Comparison of ENCODE assay signal across 31 mouse cellular contexts in genomic region chr10:124297198-124297677, GRCm38 (mm10).
A peak's percentile ranks its signal among the peaks of the same experiment; 100 is the strongest.
DNase-seq lines count a peak whose midpoint lies in the region; ATAC-seq and TF ChIP-seq lines count a peak whose summit lies in the region.
"Had no signal": no experiment of that assay in that cellular context is flagged by ENCODE, and none has a peak within 500 bp of the region (broad histone marks: within the 10 kb centered on the region; RNA-seq: fewer than 3 reads in every experiment).

No protein-coding gene starts in this region.

- intact Hi-C loops in heart, postnatal 36 days (cut with DNase I), result no loop called here

- no peaks in the 10 kb centered on the region for H3K27me3 ChIP-seq in liver, adult 2 months (ENCODE audit: control insufficient read depth, insufficient read depth, low read length)
- H3K27me3 ChIP-seq in liver, postnatal 0 days (ENCODE audit: insufficient read depth, low read length), result no peaks in the 10 kb centered on the region
- no peaks in the 10 kb centered on the region for H3K27me3 ChIP-seq in forebrain, postnatal 0 days (ENCODE audit: insufficient read depth, low read length)
- H3K27me3 ChIP-seq: CH12.LX; embryonic facial prominence, embryonic 12.5 days; forebrain, embryonic 15.5 days; hindbrain, embryonic 12.5 days; limb, embryonic 15.5 days had no signal

- TF ChIP-seq EP300 in liver, postnatal 0 days (IDR thresholded peaks at IDR 0.05; ENCODE audit: low read depth), result no peak

- no peak overlapping the region for H3K9ac ChIP-seq in liver, adult 2 months (ENCODE audit: low read depth, low read length)
- no peak overlapping the region for H3K9ac ChIP-seq in liver, postnatal 0 days (replicated peaks)
- no peak overlapping the region for H3K9ac ChIP-seq in forebrain, postnatal 0 days
- H3K9ac ChIP-seq: embryonic facial prominence, embryonic 12.5 days; forebrain, embryonic 15.5 days; hindbrain, embryonic 12.5 days; limb, embryonic 15.5 days; liver, embryonic 14.5 days had no signal

- H3K79me2 ChIP-seq in liver, adult 2 months (ENCODE audit: control insufficient read depth, insufficient read depth, low read length), result no peaks in the 10 kb centered on the region

- H3K27ac ChIP-seq in liver, adult 2 months (replicated peaks; ENCODE audit: insufficient read depth, low read depth, low read length), result no peak overlapping the region
- no peak overlapping the region for H3K27ac ChIP-seq in liver, postnatal 0 days (ENCODE audit: low read depth)
- no peak overlapping the region for H3K27ac ChIP-seq in forebrain, postnatal 0 days (ENCODE audit: low read depth, low read length)
- H3K27ac ChIP-seq: embryonic facial prominence, embryonic 12.5 days; forebrain, embryonic 10.5 days; forebrain, embryonic 15.5 days; hindbrain, embryonic 12.5 days; limb, embryonic 10.5 days; limb, embryonic 15.5 days; liver, embryonic 14.5 days had no signal

- H3K4me2 ChIP-seq in liver, postnatal 0 days (ENCODE audit: low read depth, low read length), result no peak overlapping the region
- H3K4me2 ChIP-seq in forebrain, postnatal 0 days (ENCODE audit: low read depth), result no peak overlapping the region
- H3K4me2 ChIP-seq: embryonic facial prominence, embryonic 12.5 days; forebrain, embryonic 15.5 days; hindbrain, embryonic 12.5 days; limb, embryonic 15.5 days; midbrain, embryonic 11.5 days had no signal

- no peaks in the 10 kb centered on the region; the same call in 1 of the 2 replicates for H3K4me1 ChIP-seq in liver, adult 2 months (ENCODE audit: control insufficient read depth, insufficient read depth, low read length)
- H3K4me1 ChIP-seq in liver, postnatal 0 days (ENCODE audit: insufficient read depth), result no peaks in the 10 kb centered on the region
- no peaks in the 10 kb centered on the region for H3K4me1 ChIP-seq in forebrain, postnatal 0 days (ENCODE audit: insufficient read depth)
- H3K4me1 ChIP-seq: embryonic facial prominence, embryonic 12.5 days; forebrain, embryonic 10.5 days; forebrain, embryonic 15.5 days; hindbrain, embryonic 12.5 days; limb, embryonic 10.5 days; limb, embryonic 15.5 days had no signal

- no peak overlapping the region for H3K4me3 ChIP-seq in liver, adult 2 months (ENCODE audit: insufficient read depth, low read depth, low read length)
- no peak overlapping the region for H3K4me3 ChIP-seq in liver, postnatal 0 days (ENCODE audit: low read depth, low read length)
- H3K4me3 ChIP-seq in forebrain, postnatal 0 days (ENCODE audit: low read depth, low read length), result no peak overlapping the region
- H3K4me3 ChIP-seq: embryonic facial prominence, embryonic 12.5 days; forebrain, embryonic 10.5 days; forebrain, embryonic 15.5 days; hindbrain, embryonic 12.5 days; limb, embryonic 10.5 days; limb, embryonic 15.5 days had no signal

- DNase-seq in liver, adult 2 months (ENCODE audit: extremely low read depth, low read depth, low spot score), result peak; percentile 1
- DNase-seq in liver, postnatal 0 days, result no peak
- peak; percentile 50 for DNase-seq in Muller cell, postnatal 12 days (ENCODE audit: inconsistent ontology term)
- peak; percentile 16 for DNase-seq in fibroblast of lung, adult 2 months (ENCODE audit: low read depth)
- peak; percentile 5 to 7 for DNase-seq in heart, postnatal 36 days
- no peak for DNase-seq in forebrain, postnatal 0 days
- no peak for DNase-seq in c-Kit-positive CD71-positive TER-119-positive erythroid progenitor cells, embryonic 14.5 days (ENCODE audit: low spot score)
- DNase-seq: adrenal gland, postnatal 10 days; cerebellum, adult 11-12 months; cerebellum, adult 9-11 months; embryo, embryonic 11 days; gastrocnemius, postnatal 14 days; kidney, adult 9 months; kidney, postnatal 10 days; layer of hippocampus, postnatal 36 days; lung, postnatal 14 days; right cerebral cortex, adult 18-20 months; right cerebral cortex, postnatal 4 days; thymus, adult 2 months; thymus, postnatal 4 days had no signal

- 56% methylated on average over 2 of the region's 2 CpGs for WGBS in liver, adult 2 months
- WGBS in liver, postnatal 0 days (ENCODE audit: insufficient replicate concordance), result 73% methylated on average over 2 of the region's 2 CpGs
- WGBS in forebrain, postnatal 0 days, result 52% methylated on average over 2 of the region's 2 CpGs

- no peaks in the 10 kb centered on the region for H3K9me3 ChIP-seq in liver, postnatal 0 days (ENCODE audit: low read length)
- no peaks in the 10 kb centered on the region for H3K9me3 ChIP-seq in forebrain, postnatal 0 days (ENCODE audit: low read length)
- H3K9me3 ChIP-seq: embryonic facial prominence, embryonic 12.5 days; limb, embryonic 10.5 days; limb, embryonic 15.5 days had no signal

- no peak for TF ChIP-seq POLR2A in liver, adult 2 months (IDR thresholded peaks at IDR 0.05; ENCODE audit: extremely low read depth, insufficient read depth, low read length)

- no peak for ATAC-seq in liver, postnatal 0 days
- ATAC-seq in forebrain, postnatal 0 days, result no peak
- ATAC-seq: forebrain, embryonic 15.5 days; intestine, embryonic 16.5 days; midbrain, embryonic 16.5 days had no signal

- no peaks in the 10 kb centered on the region for H3K36me3 ChIP-seq in liver, adult 2 months (ENCODE audit: control insufficient read depth, insufficient read depth, low read length)
- H3K36me3 ChIP-seq in liver, postnatal 0 days (replicated peaks; ENCODE audit: insufficient read depth, low read length), result no peaks in the 10 kb centered on the region
- H3K36me3 ChIP-seq in forebrain, postnatal 0 days (ENCODE audit: insufficient read depth), result no peaks in the 10 kb centered on the region
- H3K36me3 ChIP-seq: embryonic facial prominence, embryonic 12.5 days; forebrain, embryonic 10.5 days; forebrain, embryonic 15.5 days; hindbrain, embryonic 12.5 days; limb, embryonic 10.5 days; limb, embryonic 15.5 days had no signal

- no peak for TF ChIP-seq CTCF in liver, adult 2 months (IDR thresholded peaks at IDR 0.05; ENCODE audit: low read depth, low read length)
- TF ChIP-seq CTCF in liver, postnatal 0 days (IDR thresholded peaks at IDR 0.05; ENCODE audit: low read depth), result no peak
- TF ChIP-seq CTCF in forebrain, postnatal 0 days (IDR thresholded peaks at IDR 0.05; ENCODE audit: low read depth), result no peak

Comparison
In these comparisons a context has a peak if more than half of its experiments do, and no peak if none do; other contexts are left out.
1. DNase-seq: peak in liver, adult 2 months (single experiment), Muller cell, postnatal 12 days (single experiment), fibroblast of lung, adult 2 months (single experiment) and heart, postnatal 36 days (2 of 2); none in liver, postnatal 0 days (single experiment), forebrain, postnatal 0 days (single experiment) and c-Kit-positive CD71-positive TER-119-positive erythroid progenitor cells, embryonic 14.5 days (single experiment).